Mouse (Mus musculus): ENCODE results near the gene Slc22a7.

Gene Slc22a7

DNA sequence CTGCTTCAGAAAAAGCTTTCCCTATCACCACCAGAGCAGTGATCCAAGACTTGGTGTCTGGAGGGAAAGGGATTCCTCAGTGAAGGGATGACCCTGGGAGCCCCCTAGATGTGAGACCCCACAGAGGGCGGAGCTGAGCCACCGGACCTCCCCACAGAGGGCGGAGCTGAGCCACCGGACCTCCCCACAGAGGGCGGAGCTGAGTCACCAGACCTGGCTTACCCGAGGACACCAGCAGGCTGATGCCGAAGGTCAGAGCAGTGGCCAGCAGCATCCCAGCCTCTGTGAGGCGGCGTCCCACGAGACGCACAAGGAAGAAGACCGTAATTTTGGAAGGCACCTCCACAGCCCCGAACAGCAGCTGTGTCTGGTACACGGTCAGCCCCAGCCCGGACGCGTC is 4.6 kb downstream of the Slc22a7 start:
- no peak for DNase-seq

DNA sequence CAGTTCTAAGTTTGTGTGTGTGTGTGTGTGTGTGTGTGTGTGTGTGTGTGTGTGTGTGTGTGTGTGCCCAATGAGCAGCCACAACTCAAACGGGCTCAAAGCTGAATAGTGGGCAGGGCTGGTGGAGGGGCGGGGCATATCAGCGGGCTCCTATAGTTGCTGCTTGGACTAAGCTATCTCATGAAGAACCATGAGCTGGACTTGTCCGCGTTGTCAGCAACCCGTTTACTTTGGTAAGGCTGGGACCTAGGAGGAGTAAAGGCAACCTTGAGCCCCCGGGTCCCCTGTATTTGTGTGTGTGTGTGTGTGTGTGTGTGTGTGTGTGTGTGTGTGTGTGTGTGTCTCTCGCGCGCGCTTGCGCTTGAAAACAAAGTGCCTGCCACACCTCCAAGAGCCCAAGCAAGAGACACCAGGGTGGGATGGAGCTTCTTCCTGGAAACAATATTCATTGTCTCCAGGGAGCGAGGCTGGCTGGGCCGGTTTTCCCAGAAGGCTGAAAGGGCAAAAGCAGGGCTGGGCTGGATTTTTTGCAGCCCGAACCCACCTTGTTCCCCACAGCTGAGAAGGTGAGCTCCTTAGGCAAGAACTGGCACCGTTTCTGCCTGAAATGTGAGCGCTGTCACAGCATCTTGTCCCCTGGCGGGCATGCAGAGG is 9.4 kb downstream of the Slc22a7 start, which contains the start of gene Crip3:
Gene Crip3 (plus strand): TSS at position 166 of the 654 bp plus-strand sequence.
- no peak for DNase-seq

DNA sequence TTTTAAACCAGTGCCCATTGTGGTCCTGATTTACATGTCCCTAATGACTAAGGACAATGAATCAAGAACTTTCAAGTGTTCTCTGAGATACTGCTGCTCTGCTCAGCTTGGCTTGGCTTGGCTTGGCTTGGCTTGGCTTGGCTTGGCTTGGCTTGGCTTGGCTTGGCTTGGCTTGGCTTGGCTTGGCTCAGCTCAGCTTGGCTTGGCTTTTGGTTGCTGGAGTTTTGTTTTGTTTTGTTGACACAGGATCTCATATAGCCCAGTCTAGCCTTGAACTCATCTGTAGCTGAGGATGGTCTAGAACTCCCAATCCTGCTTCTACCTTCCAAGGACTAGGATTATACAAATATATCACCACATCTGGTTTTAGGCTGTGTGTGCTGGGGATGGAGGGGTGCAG is 11.8 kb downstream of the Slc22a7 start:
- no peak for DNase-seq

DNA sequence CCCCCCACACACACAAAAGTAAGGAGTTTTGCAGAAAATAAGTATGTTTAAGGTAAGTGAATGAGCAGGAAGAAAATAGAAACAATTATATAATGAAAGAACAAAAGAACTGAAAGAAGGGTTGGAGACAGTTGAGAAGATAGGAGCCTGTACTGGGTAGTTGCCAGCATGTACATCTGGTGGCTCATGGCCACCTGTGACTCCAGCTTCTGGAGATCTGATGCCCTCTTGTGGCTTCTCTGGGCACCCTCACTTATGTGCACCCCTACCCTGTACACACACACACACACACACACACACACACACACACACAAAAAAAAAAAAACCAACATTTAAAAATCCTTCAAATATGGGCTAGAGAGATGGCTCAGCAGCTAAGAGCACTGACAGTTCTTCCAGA is 18.5 kb downstream of the Slc22a7 start:
- no peak for DNase-seq

- no peak for DNase-seq
Measured at GRCm38 (mm10) chr17:46418628-46419027, 19.6 kb downstream of the Slc22a7 start.

- no peak for DNase-seq
Measured at GRCm38 (mm10) chr17:46408478-46408877, 29.8 kb downstream of the Slc22a7 start.

- no peak for DNase-seq
Measured at GRCm38 (mm10) chr17:46394631-46395030, 43.6 kb downstream of the Slc22a7 start.

GRCm38 (mm10) chr17:46393012-46393411 is 45.2 kb downstream of the Slc22a7 start:
- DNase-seq: no peak

- DNase-seq: no peak
Measured at GRCm38 (mm10) chr17:46388200-46388599, 50.1 kb downstream of the Slc22a7 start.

DNA sequence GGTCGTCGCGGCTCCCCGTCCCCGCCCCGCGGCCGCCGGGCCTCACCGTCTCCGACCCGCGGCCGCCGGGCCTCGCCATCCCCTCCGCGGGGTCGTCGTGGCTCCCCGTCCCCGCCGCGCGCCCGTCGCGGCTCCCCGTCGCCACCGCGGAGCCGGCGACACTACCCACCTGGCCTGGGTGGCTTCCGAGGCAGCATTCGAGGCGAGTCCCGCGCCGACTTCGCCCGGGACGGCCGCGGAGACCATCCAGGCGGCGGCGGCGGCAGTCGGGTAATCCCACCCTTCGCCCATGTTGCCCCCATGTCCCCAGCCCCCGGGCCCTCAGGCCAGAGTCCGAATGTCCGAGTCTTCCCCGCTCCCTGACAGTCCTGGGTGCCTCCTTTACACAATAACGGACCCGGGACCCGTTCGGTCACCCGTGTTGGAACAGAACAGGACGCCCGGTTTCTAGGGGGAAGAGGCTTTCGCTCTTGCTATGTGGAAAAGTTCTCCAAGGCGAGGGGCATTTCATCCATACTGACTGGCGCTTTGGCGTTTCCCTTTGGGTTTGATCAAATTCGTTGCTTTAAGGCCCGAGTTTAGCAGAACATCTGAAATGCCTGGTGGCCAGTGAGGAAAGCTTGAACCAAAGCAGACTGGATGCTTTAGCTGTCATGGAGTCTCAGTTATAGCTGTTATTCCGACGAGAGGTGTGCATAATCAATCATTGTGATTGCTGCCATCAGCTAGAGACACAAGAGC is 54.0 kb downstream of the Slc22a7 start:
- peak; percentile 5 to 26 for DNase-seq

DNA sequence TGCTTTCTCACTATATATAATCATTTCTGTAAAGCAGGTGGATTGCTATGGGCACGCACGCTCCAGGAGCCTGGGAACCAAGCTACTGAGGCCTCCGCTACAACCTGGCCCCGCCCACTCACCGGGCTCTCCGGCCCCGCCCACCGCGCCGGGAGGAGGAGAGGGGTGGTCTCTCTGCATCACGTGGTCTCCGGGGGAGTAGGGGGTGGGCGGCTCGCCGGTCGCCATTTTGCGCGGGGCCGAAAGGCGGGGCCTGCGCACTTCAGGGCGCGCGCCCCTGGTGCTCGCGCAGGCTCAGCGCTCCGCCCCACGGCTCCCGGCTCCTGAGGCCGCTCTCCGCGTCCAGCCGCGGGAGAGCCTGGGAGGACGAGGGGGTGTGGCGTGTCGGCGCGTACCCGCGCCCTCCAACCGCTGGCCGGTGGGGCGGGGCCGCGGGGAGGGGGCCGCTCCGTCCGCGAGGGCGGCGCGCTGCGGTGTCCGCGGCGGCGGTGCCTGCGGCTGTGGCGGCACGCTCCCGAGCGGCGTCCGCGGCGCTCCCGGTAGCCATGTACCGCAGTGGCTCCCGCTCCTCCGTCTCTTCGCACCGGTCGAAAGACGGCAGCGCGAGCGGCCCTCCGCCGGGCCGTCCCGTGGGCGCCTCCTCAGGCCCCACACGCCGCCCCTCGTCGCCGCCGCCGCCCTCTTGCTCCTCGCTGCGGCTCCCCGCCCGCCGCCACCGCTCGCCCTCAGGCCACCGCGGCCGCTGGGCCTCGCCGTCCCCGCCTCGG is 54.8 kb downstream of the Slc22a7 start, which contains the start of gene Zfp318:
Gene Zfp318 (plus strand): TSS at position 438 of the 767 bp plus-strand sequence.
- peak; percentile 97 for DNase-seq
